Mouse (Mus musculus) C2C12 (cell line): ENCODE results near the gene Gm21897.

Experiments used
- CTCF ChIP-seq: IDR thresholded peaks from one replicate; pipeline ENCODE4 v1.5.1; 2011; ENCODE audit not compliant: control insufficient read depth, insufficient read depth, insufficient read length
- MAX ChIP-seq: IDR thresholded peaks from one replicate; pipeline ENCODE4 v1.6.1; 2011; ENCODE audit warnings: mild to moderate bottlenecking, control low read depth
- MYOD1 ChIP-seq: IDR thresholded peaks from one replicate; pipeline ENCODE4 v1.6.1; 2011; ENCODE audit warnings: low read depth; ENCODE audit not compliant: control insufficient read depth, insufficient read length
- USF1 ChIP-seq: IDR thresholded peaks from one replicate; pipeline ENCODE4 v1.6.1; 2011; ENCODE audit warnings: low read depth, mild to moderate bottlenecking, control low read depth, moderate library complexity

DNA sequence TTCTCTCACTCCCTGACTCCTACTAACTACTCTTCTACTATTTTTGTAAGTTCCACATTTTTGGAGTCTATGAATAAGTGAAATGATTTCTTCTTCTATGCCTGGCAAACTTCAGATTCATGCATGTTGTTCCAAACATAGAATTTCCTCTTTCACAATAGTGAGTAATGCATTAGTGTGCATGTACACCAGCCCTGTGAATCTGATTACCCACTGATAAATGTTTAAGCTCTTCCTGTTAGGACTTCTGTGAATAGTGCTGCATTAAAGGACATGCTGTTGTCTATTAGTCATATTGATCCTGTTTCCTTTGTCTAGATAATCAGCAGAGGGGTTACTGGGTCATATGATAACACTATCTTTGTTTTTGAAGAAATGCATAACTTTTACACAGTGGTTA is 43.6 kb downstream of the Gm21897 start:
- TF ChIP-seq CTCF = no peak
- no peak for TF ChIP-seq MAX
- no peak for TF ChIP-seq USF1
- TF ChIP-seq MYOD1 = no peak
